Mouse (Mus musculus): ENCODE measurements around the gene Fam129a. TPM values are rescaled to one million over a fixed set of nuclear protein-coding genes. Genes with fewer than 3 reads are reported as not detected.

Gene Fam129a
- polyA plus RNA-seq, 1 experiment from 2014 or later = 4.6 TPM

- Histone ChIP-seq H3K9ac (peak overlapping the region; percentile 56; the same call in 1 of the 2 replicates), H3K36me3 (ENCODE audit: insufficient read depth) (no peaks in the 10 kb centered on the region), H3K4me3 (ENCODE audit: low read depth, low read length) (peak overlapping the region; percentile 48), H3K9me3 (ENCODE audit: low read depth, low read length) (no peaks in the 10 kb centered on the region), H3K4me1 (ENCODE audit: insufficient read depth) (0 out of 2 replicates have a peak, but pooled peaks cover 2% of the 10 kb centered on the region), H3K27me3 (ENCODE audit: insufficient read depth, low read length) (peaks cover 7% of the 10 kb centered on the region; the same call in 1 of the 2 replicates), H3K27ac (ENCODE audit: low read depth) (no peak overlapping the region), H3K4me2 (peak overlapping the region; percentile 84)
- TF ChIP-seq CTCF (IDR thresholded peaks at IDR 0.05; ENCODE audit: low read depth) = no peak
- 26% methylated on average over 10 of the region's 10 CpGs for WGBS
- ATAC-seq (ENCODE audit: insufficient read depth) (no peak), DNase-seq (no peak)
These were observed 1.0 kb downstream of the Fam129a start for GRCm38 (mm10) chr1:151571838-151572578.

GRCm38 (mm10) chr1:151572601-151573320 lies 1.8 kb downstream of the Fam129a start:
- Histone ChIP-seq H3K4me1 (ENCODE audit: insufficient read depth) (0 out of 2 replicates have a peak, but pooled peaks cover 2% of the 10 kb centered on the region), H3K9ac (no peak overlapping the region), H3K36me3 (ENCODE audit: insufficient read depth) (no peaks in the 10 kb centered on the region), H3K27ac (ENCODE audit: low read depth) (no peak overlapping the region), H3K4me2 (peak overlapping the region; percentile 84; the same call in 1 of the 2 replicates), H3K27me3 (ENCODE audit: insufficient read depth, low read length) (peaks cover 7% of the 10 kb centered on the region; the same call in 1 of the 2 replicates), H3K4me3 (ENCODE audit: low read depth, low read length) (no peak overlapping the region), H3K9me3 (ENCODE audit: low read depth, low read length) (no peaks in the 10 kb centered on the region)
- 78% methylated on average over 7 of the region's 7 CpGs for WGBS
- DNase-seq (no peak), ATAC-seq (ENCODE audit: insufficient read depth) (no peak)
- 0 out of 2 replicates have a peak, but pooled peaks have one; percentile 2 for TF ChIP-seq CTCF (IDR thresholded peaks at IDR 0.05; ENCODE audit: low read depth)

DNA sequence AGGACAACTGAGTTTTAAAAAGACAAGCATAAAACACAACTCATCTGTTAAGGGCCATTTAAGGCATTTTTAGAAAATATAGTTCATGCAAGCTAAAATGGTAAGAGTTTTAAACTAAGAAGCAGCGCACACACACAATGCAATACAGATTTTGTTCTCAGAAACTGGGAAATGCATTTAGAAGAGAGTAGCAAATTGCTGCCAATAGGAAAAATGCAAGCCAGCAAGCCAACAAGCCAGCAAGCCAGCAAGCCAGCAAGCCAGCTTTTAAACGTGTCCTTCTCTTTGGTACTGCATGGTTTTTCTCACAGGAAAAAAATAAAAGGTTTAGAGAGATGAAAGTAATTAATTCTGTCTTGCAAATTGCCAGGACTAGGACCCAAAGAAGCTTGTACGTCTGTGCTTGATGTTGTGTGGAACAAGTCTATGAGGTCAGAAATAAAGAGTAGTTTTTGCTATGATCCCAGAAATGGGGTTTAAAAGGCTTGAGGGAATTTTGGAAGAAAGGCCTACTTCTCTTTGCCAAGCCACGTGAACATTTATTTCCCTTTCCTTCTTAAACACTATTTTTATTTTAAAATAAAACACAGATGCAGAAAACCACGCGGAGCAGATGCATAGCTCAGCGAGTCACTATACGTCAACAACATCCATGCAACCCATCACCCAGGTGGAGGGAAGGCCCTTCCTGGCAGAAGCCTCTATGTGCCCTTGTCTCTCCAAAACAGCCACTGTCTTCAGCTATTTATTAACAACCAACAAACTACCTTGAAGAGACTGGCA lies 9.4 kb downstream of the Fam129a start:
- ATAC-seq (ENCODE audit: insufficient read depth) (no peak), DNase-seq (no peak)
- no peak overlapping the region for H3K4me2 ChIP-seq
- no peak overlapping the region for H3K27ac ChIP-seq (ENCODE audit: low read depth)
- no peak for TF ChIP-seq CTCF (IDR thresholded peaks at IDR 0.05; ENCODE audit: low read depth)
- no peak overlapping the region for H3K4me3 ChIP-seq (ENCODE audit: low read depth, low read length)
- no peaks in the 10 kb centered on the region for H3K27me3 ChIP-seq (ENCODE audit: insufficient read depth, low read length)
- H3K36me3 ChIP-seq (ENCODE audit: insufficient read depth) = no peaks in the 10 kb centered on the region
- H3K4me1 ChIP-seq (ENCODE audit: insufficient read depth) = peaks cover 18% of the 10 kb centered on the region; the same call in 1 of the 2 replicates
- H3K9ac ChIP-seq = no peak overlapping the region
- H3K9me3 ChIP-seq (ENCODE audit: low read depth, low read length) = no peaks in the 10 kb centered on the region
- 76% methylated on average over 8 of the region's 8 CpGs for WGBS

- Histone ChIP-seq H3K27ac (ENCODE audit: low read depth) (no peak overlapping the region), H3K4me3 (ENCODE audit: low read depth, low read length) (no peak overlapping the region), H3K4me1 (ENCODE audit: insufficient read depth) (peaks cover 18% of the 10 kb centered on the region; the same call in 1 of the 2 replicates), H3K27me3 (ENCODE audit: insufficient read depth, low read length) (no peaks in the 10 kb centered on the region), H3K9ac (no peak overlapping the region), H3K9me3 (ENCODE audit: low read depth, low read length) (no peaks in the 10 kb centered on the region), H3K4me2 (no peak overlapping the region), H3K36me3 (ENCODE audit: insufficient read depth) (no peaks in the 10 kb centered on the region)
- DNase-seq = no peak
- WGBS = 62% methylated on average over 6 of the region's 6 CpGs
- TF ChIP-seq CTCF (IDR thresholded peaks at IDR 0.05; ENCODE audit: low read depth) = no peak
- ATAC-seq (ENCODE audit: insufficient read depth) = no peak
These were observed 10.5 kb downstream of the Fam129a start for GRCm38 (mm10) chr1:151581454-151581853.

DNA sequence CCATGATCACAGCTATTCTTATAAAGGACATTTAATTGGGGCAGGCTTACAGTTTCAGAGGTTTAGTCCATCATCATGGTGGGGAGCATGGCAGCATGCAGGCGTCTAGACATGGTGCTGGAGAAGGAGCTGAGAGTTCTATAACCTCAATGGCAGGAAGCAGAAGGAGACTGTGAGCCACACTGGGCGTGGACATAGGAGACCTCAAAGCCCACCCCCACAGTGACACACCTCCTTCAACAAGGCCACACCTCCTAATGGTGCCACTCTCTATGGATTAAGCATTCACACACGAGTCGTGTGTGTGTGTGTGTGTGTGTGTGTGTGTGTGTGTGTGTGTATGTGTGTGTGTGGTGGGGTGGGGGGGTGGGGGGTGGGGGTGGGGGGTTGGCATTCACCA lies 11.0 kb downstream of the Fam129a start:
- DNase-seq (no peak), ATAC-seq (ENCODE audit: insufficient read depth) (no peak)
- Histone ChIP-seq H3K27me3 (ENCODE audit: insufficient read depth, low read length) (no peaks in the 10 kb centered on the region), H3K9ac (no peak overlapping the region), H3K36me3 (ENCODE audit: insufficient read depth) (no peaks in the 10 kb centered on the region), H3K4me2 (no peak overlapping the region), H3K4me1 (ENCODE audit: insufficient read depth) (peaks cover 18% of the 10 kb centered on the region; the same call in 1 of the 2 replicates), H3K4me3 (ENCODE audit: low read depth, low read length) (no peak overlapping the region), H3K27ac (ENCODE audit: low read depth) (no peak overlapping the region), H3K9me3 (ENCODE audit: low read depth, low read length) (no peaks in the 10 kb centered on the region)
- TF ChIP-seq CTCF (IDR thresholded peaks at IDR 0.05; ENCODE audit: low read depth) = no peak
- 86% methylated on average over 4 of the region's 4 CpGs for WGBS

GRCm38 (mm10) chr1:151583457-151584181 lies 12.6 kb downstream of the Fam129a start:
- Histone ChIP-seq H3K4me1 (ENCODE audit: insufficient read depth) (peaks cover 18% of the 10 kb centered on the region; the same call in 1 of the 2 replicates), H3K4me2 (0 out of 2 replicates have a peak overlapping the region, but pooled peaks have one; percentile 5), H3K36me3 (ENCODE audit: insufficient read depth) (no peaks in the 10 kb centered on the region), H3K27ac (ENCODE audit: low read depth) (no peak overlapping the region), H3K9ac (no peak overlapping the region), H3K27me3 (ENCODE audit: insufficient read depth, low read length) (0 out of 2 replicates have a peak, but pooled peaks cover 4% of the 10 kb centered on the region), H3K9me3 (ENCODE audit: low read depth, low read length) (no peaks in the 10 kb centered on the region), H3K4me3 (ENCODE audit: low read depth, low read length) (no peak overlapping the region)
- TF ChIP-seq CTCF (IDR thresholded peaks at IDR 0.05; ENCODE audit: low read depth) = no peak
- peak; percentile 81 for ATAC-seq (ENCODE audit: insufficient read depth)
- WGBS = 43% methylated on average over 8 of the region's 8 CpGs
- peak; percentile 86 for DNase-seq
